Mouse (Mus musculus) heart, adult 2 months (tissue): Measurements from ENCODE around the gene Plscr1.

ENCODE experiments used
- CTCF ChIP-seq: fragments of 200-600 bp; IDR thresholded peaks from 2 replicates; pipeline ENCODE4 v1.8.1; 2022; ENCODE audit warnings: antibody characterized with exemption, mild to moderate bottlenecking, moderate library complexity
- EP300 ChIP-seq: fragments of 200-500 bp; IDR thresholded peaks from 2 replicates; pipeline ENCODE4 v1.6.1; 2011; ENCODE audit warnings: low read depth, low read length, control low read depth; ENCODE audit not compliant: insufficient read depth
- POLR2A ChIP-seq: fragments of 200-500 bp; IDR thresholded peaks from 2 replicates; pipeline ENCODE4 v1.6.1; 2011; ENCODE audit warnings: mild to moderate bottlenecking, low read depth, low read length, control low read depth; ENCODE audit not compliant: insufficient read depth

GRCm38 (mm10) chr9:92316791-92317190, 67.2 kb downstream of the Plscr1 start:
- no peak for TF ChIP-seq CTCF
- TF ChIP-seq POLR2A = no peak
- no peak for TF ChIP-seq EP300
